Mouse (Mus musculus): ENCODE data around the gene Olfr120. TPM values are rescaled to one million over a fixed set of nuclear protein-coding genes. Genes with fewer than 3 reads are reported as not detected.

Olfr120 gene
- polyA plus RNA-seq (2012; ENCODE audit: low replicate concordance): not detected in 2 replicates

GRCm38 (mm10) chr17:37721508-37721907 lies at the start of gene Olfr120:
Olfr120 (plus strand) TSS chr17:37721808.

GRCm38 (mm10) chr17:37696264-37696663 lies 25.3 kb upstream of the Olfr120 start, which contains the start of gene Olfr119:
Olfr119 (plus strand) TSS chr17:37696564.

GRCm38 (mm10) chr17:37768307-37768706 lies 46.7 kb downstream of the Olfr120 start, which contains the start of gene Olfr122:
Olfr122 (plus strand) TSS chr17:37768607.

Other genes with a start within 250 kb of the Olfr120 start
- gene H2-M2, start 238.3 kb upstream of the Olfr120 start, polyA plus RNA-seq (2012; ENCODE audit: low replicate concordance): not detected in 2 replicates
- gene Olfr110, start 229.3 kb upstream of the Olfr120 start, polyA plus RNA-seq (2012; ENCODE audit: low replicate concordance): not detected in 2 replicates
- not detected in 2 replicates for gene Olfr111, start 213.8 kb upstream of the Olfr120 start, polyA plus RNA-seq (2012; ENCODE audit: low replicate concordance)
- gene Olfr112, start 152.4 kb upstream of the Olfr120 start, polyA plus RNA-seq (2012; ENCODE audit: low replicate concordance): not detected in 2 replicates
- not detected in 2 replicates for gene Olfr113, start 144.1 kb upstream of the Olfr120 start, polyA plus RNA-seq (2012; ENCODE audit: low replicate concordance)
- 0.18 TPM in 1 of 2 replicates, not detected in the other for gene Olfr114, start 129.1 kb upstream of the Olfr120 start, polyA plus RNA-seq (2012; ENCODE audit: low replicate concordance)
- gene Olfr115, start 94.7 kb upstream of the Olfr120 start, polyA plus RNA-seq (2012; ENCODE audit: low replicate concordance): not detected in 2 replicates
- not detected in 2 replicates for gene Olfr116, start 94.6 kb upstream of the Olfr120 start, polyA plus RNA-seq (2012; ENCODE audit: low replicate concordance)
- gene Olfr117, start 58.0 kb upstream of the Olfr120 start, polyA plus RNA-seq (2012; ENCODE audit: low replicate concordance): not detected in 2 replicates
- 0.19 TPM in 1 of 2 replicates, not detected in the other for gene Olfr118, start 54.8 kb upstream of the Olfr120 start, polyA plus RNA-seq (2012; ENCODE audit: low replicate concordance)
- not detected in 2 replicates for gene Olfr119, start 25.2 kb upstream of the Olfr120 start, polyA plus RNA-seq (2012; ENCODE audit: low replicate concordance)
- gene Olfr121, start 27.0 kb downstream of the Olfr120 start, polyA plus RNA-seq (2012; ENCODE audit: low replicate concordance): not detected in 2 replicates
- gene Olfr122, start 46.8 kb downstream of the Olfr120 start, polyA plus RNA-seq (2012; ENCODE audit: low replicate concordance): not detected in 2 replicates
- gene Olfr123, start 71.7 kb downstream of the Olfr120 start, polyA plus RNA-seq (2012; ENCODE audit: low replicate concordance): not detected in 2 replicates
- gene Olfr124, start 78.1 kb downstream of the Olfr120 start, polyA plus RNA-seq (2012; ENCODE audit: low replicate concordance): not detected in 2 replicates
- not detected in 2 replicates for gene Olfr125, start 111.1 kb downstream of the Olfr120 start, polyA plus RNA-seq (2012; ENCODE audit: low replicate concordance)
- not detected in 2 replicates for gene Olfr126, start 125.7 kb downstream of the Olfr120 start, polyA plus RNA-seq (2012; ENCODE audit: low replicate concordance)
- not detected in 2 replicates for gene Olfr127, start 178.6 kb downstream of the Olfr120 start, polyA plus RNA-seq (2012; ENCODE audit: low replicate concordance)
- gene Olfr128, start 198.7 kb downstream of the Olfr120 start, polyA plus RNA-seq (2012; ENCODE audit: low replicate concordance): not detected in 2 replicates
- gene Olfr761, start 231.3 kb downstream of the Olfr120 start, polyA plus RNA-seq (2012; ENCODE audit: low replicate concordance): not detected in 2 replicates

Data from leukemia stem cell, adult 10-12 weeks (primary cell).